Mouse (Mus musculus): Measurements from ENCODE around the gene Skp2.

GRCm38 (mm10) chr15:9068881-9069280 is 86.3 kb downstream of the Skp2 start:
- TF ChIP-seq CTCF (conservative IDR thresholded peaks at IDR 0.05; ENCODE audit: insufficient read depth, insufficient read length, low read depth, low read length) = no peak
- no peak for TF ChIP-seq POLR2A (IDR thresholded peaks at IDR 0.05; ENCODE audit: low read depth, low read length)

Data from kidney, adult 2 months (tissue).